Mouse (Mus musculus): ENCODE measurements at regions not wholly inside any gene's neighbourhood (a gene's known extent, or its start where the extent isn't known, plus 50 kb on each side); places are given as distances from the start of the nearest gene placed in this dataset.

DNA sequence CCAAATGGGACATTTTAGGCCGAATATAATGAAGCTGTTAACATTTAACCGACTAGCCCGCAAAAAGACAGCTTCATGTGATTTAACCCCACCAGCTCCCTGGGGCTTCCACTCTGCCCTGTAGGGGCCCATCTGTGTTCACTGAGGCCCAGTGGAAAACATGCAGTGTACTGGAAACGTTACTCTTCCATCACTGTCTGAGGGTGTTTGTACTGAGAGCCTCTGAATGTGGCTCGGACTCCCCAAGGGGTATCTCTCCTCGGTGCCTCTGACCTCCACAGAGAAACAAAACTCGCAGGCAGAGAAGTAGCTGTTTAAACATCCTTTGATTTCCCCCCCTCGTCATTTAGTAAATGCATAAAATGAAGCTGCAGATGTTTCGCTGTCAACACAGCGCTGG is 263.6 kb upstream of the Sall1 start:
- no peak for TF ChIP-seq IRF4 (IDR thresholded peaks at IDR 0.05; ENCODE audit: low read depth, low read length)
- no peak for TF ChIP-seq CTCF (conservative IDR thresholded peaks at IDR 0.05 in 1 of 2, IDR thresholded peaks at IDR 0.05 in 1 of 2; ENCODE audit: low read depth in 2 of 2, low read length in 2 of 2)
- TF ChIP-seq MAFK (IDR thresholded peaks at IDR 0.05; ENCODE audit: insufficient replicate concordance, low read length), result no peak
